Mouse (Mus musculus) liver, postnatal 0 days (tissue): ENCODE data around the gene Filip1l.

Experiments
- CTCF ChIP-seq: sonication (generic); IDR thresholded peaks from 2 replicates; pipeline ENCODE4 v1.5.1; 2016; ENCODE audit warnings: antibody characterized with exemption, low read depth
- EP300 ChIP-seq: IDR thresholded peaks from 2 replicates; pipeline ENCODE4 v1.6.1; 2016; ENCODE audit warnings: antibody characterized with exemption, low read depth, mild to moderate bottlenecking

DNA sequence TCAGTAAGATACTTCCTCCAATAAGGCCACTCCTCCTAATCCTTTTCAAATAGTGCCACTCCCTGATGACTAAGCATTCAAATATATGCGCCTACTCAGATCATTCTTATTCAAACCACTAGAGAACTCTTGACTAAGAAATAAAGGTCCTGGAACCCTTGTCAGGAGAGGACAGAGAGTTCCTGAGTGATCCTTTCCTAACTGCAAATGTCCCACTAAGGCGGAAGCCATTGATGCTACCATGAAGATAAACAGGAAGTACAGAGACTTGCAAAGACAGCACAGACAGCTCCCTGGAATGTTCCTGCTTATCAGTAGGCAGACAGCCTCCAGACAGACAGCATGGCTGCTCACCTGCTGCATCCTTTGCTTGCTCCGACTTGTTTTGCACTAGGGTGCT lies 190.3 kb downstream of the Filip1l start:
- TF ChIP-seq EP300 (no peak), CTCF (no peak)
